Mouse (Mus musculus) cerebellum, adult 18-20 months (tissue): ENCODE data around the gene Foxc2.
"Not testable (repeated sequence)": the region's sequence is repeated elsewhere in the genome, so short reads cannot be mapped to it uniquely, and the experiment has no call there.

Experiments used
- DNase-seq, 2 experiments: peaks; one replicate each; pipeline ENCODE4 v3.0.0; 2021

Gene Foxc2

GRCm38 (mm10) chr8:121119635-121120455 lies 3.9 kb downstream of the Foxc2 start:
- no peak for DNase-seq

- DNase-seq: no peak
Measured at GRCm38 (mm10) chr8:121120456-121121419, 4.8 kb downstream of the Foxc2 start.

DNA sequence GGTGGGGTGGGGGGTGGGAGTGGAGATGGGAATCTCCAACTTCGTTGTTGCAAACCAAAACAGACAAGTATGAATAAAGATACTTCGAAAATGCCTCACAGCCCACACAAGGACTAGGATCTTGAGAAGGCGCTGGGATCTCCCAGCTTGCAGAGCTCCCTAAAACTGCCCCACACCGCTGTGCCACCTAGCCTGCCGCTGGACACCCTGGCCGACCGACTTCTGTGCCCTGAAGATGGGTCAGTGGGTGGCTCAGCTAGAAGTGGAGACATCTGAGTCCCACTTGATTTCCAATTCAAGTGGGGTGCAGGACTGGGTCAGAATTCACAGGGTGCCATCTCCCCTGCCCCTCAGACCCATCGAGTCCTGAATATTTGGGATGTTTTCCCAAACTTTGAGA lies 5.7 kb downstream of the Foxc2 start:
- no peak for DNase-seq

DNA sequence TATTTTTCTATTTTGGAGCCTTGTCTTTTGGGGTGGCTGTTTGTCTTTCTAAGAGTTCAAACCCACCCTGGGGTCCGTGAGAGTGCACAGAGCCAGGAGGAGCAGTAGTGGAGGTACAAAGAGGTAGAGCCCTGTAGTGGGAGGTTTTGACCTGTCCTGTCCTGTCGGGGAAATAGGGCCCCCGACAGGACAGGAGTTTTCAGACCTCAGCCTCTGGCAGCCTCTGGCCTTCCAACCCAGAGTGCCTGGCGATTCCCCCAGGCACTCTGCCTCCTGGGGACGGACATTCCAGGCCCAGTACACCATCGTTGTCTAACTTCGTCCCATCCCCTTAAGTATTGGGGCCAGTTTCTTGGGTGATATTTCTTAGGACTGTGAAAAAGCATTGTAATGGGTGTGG lies 6.4 kb downstream of the Foxc2 start:
- no peak for DNase-seq

DNA sequence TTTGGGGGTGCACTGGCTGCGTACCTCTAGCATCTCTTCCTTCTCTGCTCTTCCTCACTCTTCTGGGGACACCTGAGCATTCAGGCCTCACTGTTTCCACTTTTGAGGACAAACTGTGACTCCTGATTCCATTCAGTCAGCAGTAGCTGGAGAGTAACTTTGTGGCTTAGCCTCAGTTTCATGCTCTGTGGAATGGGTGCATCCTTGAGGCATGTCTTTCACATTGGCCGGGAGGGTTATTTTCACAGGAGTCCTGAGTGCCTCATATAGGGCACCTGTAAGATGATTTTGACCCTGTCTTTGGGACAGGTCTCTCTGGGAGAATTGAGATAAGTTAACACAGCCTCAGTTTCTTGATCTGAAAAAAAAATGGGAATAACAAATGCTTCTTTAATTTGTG lies 7.1 kb downstream of the Foxc2 start:
- no peak for DNase-seq

DNA sequence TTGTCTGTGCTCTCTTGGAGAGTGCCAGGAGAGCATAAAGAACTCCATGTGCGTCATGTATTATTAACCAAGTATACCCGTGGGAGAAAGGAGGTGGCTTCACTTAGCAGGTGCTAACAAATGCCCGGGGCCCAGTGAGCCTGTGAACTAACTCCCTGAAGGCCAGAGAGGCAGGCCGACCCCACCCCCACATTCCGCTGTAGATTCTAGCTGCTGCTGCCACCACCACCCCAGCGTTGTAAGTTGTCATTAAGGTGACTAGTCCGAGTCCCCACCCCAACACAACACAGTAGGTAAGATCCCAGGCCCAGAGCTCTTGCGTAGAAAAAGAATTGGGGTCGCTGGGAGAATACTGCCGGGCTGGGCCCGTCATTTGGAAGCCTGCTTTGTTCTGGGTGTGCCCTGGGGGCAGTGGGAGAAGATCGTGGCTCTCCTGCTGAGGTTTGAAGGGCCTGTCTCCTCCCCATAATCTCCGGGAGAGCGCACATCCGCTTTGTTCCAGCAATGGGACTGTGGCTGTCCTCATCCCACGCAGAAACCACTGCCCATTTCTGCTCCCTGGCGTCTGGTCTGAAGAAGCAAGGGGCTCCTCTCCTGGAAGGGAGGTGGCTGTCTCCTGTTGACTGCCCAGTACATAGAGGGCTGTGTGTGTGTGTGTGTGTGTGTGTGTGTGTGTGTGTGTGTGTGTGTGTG lies 8.7 kb downstream of the Foxc2 start:
- DNase-seq: no peak

- no peak for DNase-seq
Measured at GRCm38 (mm10) chr8:121125311-121125876, 9.4 kb downstream of the Foxc2 start.

GRCm38 (mm10) chr8:121126191-121126590 lies 10.2 kb downstream of the Foxc2 start:
- no peak for DNase-seq

DNA sequence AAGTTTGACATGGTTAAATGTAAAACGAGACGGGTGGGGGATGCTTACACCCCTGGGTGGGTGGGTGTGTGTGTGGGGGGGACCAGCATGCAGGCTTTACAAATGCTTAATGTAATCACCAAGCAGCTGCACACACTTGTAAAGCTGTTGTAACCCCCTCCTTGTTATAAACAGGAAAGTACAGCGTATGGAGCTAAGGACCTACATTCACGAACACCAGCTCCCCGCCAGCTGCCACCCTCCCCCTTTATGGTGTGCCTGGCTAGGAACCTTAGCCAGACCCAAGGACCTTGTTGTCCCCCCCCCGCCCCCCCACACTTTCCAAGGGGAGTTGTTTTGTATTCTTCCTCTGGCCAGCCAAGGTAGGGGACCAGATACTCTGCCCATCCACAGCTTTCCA lies 10.7 kb downstream of the Foxc2 start:
- DNase-seq: no peak

DNA sequence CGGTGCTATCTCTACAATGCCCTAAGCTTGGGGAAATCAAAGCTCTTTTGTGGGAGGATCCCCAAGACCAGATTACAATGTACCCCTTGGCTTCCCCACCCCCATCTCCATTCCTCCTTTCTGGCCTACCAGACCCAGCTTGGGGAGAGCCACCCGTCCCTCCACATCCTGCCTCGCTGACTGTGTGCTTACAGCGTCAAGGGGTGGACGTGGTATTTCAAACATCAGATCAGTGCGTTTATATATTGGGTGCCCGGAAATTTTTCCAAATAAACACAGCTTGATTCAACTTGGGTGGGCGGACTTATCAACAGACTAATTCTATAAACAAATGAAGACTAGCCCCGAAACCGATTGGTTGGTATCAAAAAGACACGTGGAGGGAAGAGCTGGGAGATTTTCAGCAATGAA lies 11.3 kb downstream of the Foxc2 start:
- DNase-seq: no peak

- DNase-seq: no peak
Measured at GRCm38 (mm10) chr8:121127756-121128375, 11.9 kb downstream of the Foxc2 start, which contains the start of gene Foxl1. Gene Foxl1 (plus strand): TSS chr8:121127940.

DNA sequence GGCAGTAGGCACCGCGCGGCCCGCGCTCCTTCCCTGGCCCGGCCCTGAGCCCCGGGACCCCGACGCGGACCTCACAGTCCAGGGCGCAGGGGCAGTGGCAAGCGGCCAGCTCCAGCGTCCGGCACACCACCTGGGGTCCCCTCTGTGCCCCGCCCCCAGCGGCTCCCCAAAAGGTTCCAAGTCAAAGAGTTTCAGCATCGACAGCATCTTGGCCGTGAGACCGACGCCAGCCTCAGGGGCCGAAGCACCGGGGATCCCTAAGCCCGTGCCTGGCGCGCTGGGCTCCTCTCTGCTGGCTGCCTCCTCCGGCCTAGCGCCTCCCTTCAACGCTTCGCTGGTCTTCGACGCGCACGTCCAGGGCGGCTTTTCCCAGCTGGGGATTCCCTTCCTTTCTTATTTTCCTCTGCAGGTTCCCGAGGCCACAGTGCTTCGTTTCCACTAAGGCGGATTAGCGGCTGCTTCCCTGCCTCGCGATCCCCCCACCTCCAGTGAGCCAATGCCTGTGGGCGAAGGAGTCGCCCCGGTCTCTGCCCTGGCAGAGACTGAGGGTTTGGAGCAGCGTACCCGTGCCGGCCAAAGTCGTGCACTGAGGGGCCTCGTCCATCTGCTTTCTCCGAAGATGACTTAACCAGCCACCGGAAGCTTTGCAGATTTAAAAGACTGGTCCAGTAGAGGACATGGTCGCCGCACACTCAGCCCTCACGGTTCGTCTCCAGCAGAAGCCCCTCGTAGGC lies 12.7 kb downstream of the Foxc2 start:
- DNase-seq: no peak

DNA sequence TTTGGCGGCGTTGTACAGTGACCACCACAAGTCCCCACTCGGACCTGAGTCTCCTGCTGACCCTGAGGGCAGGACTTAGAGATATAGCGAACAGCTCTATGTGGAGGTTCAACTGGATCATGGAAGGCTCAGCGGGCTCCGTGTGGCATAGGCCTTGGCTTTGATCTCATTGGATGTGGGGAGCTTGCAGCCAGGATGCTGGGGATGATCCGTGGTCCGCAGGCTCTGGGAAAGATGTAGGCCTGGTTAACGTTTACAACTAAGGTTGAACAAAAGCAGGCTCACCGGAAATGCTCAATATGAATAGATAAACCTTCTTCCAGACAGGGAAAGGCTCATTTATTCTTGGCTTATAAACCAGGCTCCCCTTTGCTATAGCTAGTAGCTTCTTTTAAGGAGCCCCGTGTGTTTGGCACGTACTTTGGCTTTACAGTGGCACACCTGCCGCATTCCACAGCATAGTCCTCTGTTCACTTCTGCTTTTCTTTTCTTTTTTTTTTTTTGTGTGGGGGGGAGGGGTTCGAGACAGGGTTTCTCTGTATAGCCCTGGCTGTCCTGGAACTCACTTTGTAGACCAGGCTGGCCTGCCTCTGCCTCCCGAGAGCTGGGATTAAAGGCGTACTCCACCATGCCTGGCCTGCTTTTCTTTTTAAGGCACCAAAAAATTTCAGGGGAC lies 13.4 kb downstream of the Foxc2 start:
- no peak for DNase-seq

DNA sequence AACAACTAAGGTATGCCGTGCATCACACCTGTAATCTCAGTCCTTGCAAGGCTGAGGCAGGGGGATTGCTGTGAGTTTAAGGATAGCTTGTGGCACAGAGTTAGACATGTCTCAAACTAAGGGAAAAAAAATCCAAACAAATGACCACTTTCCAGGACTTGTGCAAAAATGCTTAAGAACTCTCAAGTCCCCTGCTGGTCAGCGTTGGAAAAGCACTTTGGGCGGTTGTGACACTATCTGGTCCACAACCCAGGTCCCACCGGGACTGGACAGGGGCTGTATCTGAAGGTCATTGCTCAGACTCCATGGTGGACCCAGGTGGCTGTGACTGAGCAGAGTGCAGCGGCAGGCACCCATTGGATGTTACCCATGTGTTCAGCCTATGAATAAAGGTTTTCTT lies 14.6 kb downstream of the Foxc2 start:
- DNase-seq: no peak

DNA sequence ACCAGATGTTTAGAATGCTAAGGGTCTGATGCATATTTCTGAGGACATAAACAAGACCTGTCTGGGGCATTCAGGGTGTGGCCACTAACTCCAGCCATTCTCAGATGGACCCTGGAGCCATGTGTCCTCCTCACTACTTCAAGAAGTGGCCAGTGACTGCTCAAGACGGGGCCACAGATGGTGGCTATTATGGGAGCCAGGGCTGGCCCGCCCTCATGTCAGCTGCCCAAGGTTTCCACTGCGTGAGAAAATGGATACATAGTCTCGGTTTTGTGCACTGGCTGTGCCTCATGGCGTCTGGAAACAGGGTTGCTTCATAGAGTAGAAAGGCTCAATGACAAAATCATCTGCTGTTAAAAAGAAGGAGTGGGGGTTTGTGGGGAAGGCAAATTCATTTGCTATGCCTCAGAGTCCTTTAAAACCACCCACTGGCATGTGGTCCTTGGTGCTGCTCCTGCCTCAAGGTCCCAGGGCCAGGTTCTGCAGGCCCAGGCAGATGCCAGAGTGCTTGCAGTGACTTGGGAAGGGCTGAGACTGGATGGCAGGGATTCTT lies 17.1 kb downstream of the Foxc2 start:
- no peak for DNase-seq

GRCm38 (mm10) chr8:121134102-121134501 lies 18.1 kb downstream of the Foxc2 start:
- no peak for DNase-seq

DNA sequence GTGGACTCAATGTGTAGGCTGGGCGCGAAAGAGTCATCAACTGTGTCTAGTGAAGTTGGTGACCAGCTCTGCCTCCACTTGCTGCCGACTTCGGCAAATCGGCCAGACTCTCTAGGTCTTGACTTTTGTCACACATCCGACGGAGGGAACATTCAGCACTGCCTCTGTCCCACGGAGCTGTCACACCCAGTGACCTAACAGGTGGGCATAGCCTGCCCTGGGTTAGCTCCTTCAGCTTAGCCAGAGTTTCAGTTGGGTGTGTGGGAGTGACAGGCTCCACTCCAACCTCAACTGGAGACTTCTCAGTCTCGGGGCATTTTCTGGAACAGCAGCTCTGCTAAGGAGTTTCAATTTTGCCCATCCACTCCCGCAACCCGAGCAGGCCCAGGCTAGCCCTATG lies 18.5 kb downstream of the Foxc2 start:
- DNase-seq: no peak

DNA sequence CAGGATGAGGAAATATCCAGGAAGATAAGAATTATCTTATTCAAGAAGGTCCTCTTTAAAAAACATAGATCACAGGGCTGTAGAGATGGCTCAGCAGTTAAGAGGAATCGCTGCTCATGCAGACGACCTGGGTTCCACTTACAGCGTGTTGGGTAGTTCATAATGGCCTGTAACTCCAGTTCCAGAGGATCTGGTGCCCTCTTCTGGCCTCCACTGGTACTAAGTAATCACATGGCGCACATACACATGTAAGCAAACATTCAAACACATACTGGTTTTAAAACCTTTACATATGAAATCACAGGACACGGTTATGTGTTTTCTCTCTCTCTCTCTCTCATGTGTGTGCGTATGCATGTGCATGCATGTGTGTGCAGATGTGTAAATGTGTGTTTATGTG lies 20.9 kb downstream of the Foxc2 start:
- DNase-seq: no peak

DNA sequence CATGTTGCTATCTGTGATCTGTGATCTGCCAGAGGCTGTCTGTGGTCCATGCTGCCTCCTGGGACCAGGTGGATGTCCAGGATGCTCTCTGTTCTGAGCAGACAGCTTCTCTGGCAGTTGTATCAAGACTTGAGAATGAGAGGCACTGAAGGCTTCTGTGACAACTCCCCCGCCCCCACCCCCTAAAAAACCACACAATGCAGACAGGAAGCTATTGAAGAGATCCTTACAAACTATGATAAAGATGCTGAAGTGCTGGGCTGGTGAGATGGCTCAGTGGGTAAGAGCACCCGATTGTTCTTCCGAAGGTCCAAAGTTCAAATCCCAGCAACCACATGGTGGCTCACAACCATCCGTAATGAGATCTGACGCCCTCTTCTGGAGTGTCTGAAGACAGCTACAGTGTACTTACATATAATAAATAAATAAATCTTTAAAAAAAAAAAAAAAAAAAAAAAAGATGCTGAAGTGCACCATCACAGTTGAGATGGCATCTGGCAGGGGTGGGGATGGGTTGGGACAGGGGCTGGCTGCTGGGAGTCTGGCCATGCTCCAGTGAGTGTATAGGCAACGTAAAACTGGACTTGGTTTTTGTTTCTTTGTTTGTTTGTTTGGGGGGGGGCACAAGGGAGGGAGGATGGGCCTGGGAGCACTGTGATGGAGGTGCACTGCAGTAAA lies 29.6 kb downstream of the Foxc2 start:
- DNase-seq: not testable (repeated sequence)

GRCm38 (mm10) chr8:121148573-121149083 lies 32.7 kb downstream of the Foxc2 start:
- no peak for DNase-seq
